Mouse (Mus musculus): Measurements from ENCODE around the gene Yjefn3. TPM values are rescaled to one million over a fixed set of nuclear protein-coding genes. Genes with fewer than 3 reads are reported as not detected.

Gene Yjefn3
- polyA plus RNA-seq, 1 experiment from 2014 or later = 12.8 TPM

GRCm38 (mm10) chr8:69903063-69903542 is 591 bp upstream of the Yjefn3 start:
- Histone ChIP-seq H3K27ac (peak overlapping the region; percentile 93), H3K4me1 (replicated peaks) (peaks cover 48% of the 10 kb centered on the region), H3K9ac (peak overlapping the region; percentile 81), H3K4me3 (peak overlapping the region; percentile 68), H3K27me3 (no peaks in the 10 kb centered on the region), H3K36me3 (peaks cover 13% of the 10 kb centered on the region), H3K4me2 (peak overlapping the region; percentile 98), H3K9me3 (no peaks in the 10 kb centered on the region)
- peak; percentile 90 for ATAC-seq (ENCODE audit: low FRiP score)
- 0% methylated on average over 43 of the region's 45 CpGs for WGBS

DNA sequence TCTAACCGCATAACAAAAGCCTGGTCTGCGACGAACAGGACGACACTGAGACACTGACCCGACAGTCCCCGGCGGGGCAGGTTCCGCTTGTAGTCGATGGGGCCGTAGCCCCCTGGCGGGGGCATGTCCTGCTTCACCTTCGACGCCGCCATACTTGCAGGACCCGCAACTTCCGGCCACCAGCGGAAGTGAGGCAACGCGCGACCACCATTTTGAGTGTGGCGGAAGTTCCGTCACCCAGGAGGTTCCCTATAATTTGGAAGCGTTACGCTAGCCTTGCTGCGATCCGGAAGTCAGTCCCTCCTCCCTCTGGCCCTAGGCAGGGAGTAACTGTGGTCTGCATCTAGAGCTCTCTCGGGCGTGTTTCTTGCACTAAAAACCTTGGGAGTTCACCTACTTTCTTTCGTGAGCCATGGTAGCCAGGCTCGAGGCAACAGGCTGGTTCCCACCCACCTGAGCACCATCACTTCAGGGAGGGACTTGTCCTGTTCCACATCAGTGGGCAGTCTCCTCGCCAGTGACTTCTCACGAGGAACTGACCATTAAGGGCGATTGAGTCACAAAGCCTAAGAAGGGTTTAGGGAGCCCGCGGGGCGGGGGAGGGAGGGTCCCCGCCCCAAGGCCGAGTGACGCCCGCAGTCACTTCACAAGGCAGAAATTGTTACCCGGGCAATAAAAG is 889 bp downstream of the Yjefn3 start:
- Histone ChIP-seq H3K9me3 (no peaks in the 10 kb centered on the region), H3K36me3 (peaks cover 13% of the 10 kb centered on the region; the same call in 1 of the 2 replicates), H3K27ac (peak overlapping the region; percentile 93), H3K9ac (peak overlapping the region; percentile 81), H3K4me1 (replicated peaks) (peaks cover 62% of the 10 kb centered on the region), H3K4me2 (peak overlapping the region; percentile 98), H3K4me3 (peak overlapping the region; percentile 68), H3K27me3 (no peaks in the 10 kb centered on the region)
- ATAC-seq (ENCODE audit: low FRiP score) = peak; percentile 63
- WGBS = under 1% methylated on average over 41 of the region's 41 CpGs

DNA sequence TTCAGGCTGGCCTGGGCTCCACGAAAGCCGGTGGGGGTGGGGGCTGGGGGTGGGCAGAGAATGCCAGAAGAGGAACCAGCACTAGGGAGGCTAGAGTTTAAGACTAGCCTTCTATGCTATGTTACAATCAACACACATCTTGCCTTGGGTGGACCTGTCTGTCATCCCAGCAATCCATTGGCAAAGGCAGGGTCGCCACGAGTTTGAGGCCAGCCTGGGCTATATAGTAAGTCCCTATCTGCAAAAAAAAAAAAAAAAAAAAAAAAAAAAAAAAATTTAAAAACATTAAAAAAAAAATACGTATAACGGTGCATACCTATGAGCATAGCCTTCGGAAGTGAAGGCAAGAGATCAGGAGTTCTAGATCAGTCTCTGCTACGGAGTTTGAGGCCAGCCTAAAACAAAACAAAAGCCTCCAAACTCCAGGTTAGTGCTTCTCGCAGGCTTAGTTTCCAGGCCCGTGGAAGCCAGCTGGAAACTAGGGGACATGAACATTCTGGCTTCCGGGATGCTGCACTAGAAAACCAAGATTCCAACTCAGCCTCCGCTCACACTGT is 1.5 kb downstream of the Yjefn3 start:
- Histone ChIP-seq H3K27me3 (no peaks in the 10 kb centered on the region), H3K4me3 (peak overlapping the region; percentile 68), H3K4me2 (peak overlapping the region; percentile 98), H3K27ac (peak overlapping the region; percentile 93), H3K4me1 (replicated peaks) (peaks cover 69% of the 10 kb centered on the region), H3K9ac (peak overlapping the region; percentile 80), H3K9me3 (no peaks in the 10 kb centered on the region), H3K36me3 (peaks cover 16% of the 10 kb centered on the region; the same call in 1 of the 2 replicates)
- 18% methylated on average over 12 of the region's 12 CpGs for WGBS
- no peak for ATAC-seq (ENCODE audit: low FRiP score)

DNA sequence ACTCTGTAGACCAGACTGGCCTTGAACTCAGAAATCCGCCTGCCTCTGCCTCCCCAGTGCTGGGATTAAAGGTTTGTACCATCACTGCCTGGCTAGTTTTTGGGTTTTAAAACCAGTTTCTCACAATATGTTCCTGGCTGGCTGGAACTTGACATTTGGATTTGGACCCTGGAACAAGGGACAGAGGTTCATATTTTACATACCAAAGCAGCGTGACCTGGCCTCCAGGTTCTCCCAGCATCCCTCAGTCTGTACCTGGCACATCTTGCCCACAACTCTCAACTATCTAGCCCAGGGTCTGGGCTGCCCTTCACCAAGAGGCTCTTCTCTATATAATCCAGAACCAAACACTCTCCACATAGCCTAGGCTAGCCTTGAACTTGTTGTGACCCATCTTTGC is 2.6 kb downstream of the Yjefn3 start:
- peaks cover 80% of the 10 kb centered on the region for H3K4me1 ChIP-seq (replicated peaks)
- no peak overlapping the region for H3K4me3 ChIP-seq
- no peak for ATAC-seq (ENCODE audit: low FRiP score)
- H3K36me3 ChIP-seq = peaks cover 16% of the 10 kb centered on the region; the same call in 1 of the 2 replicates
- H3K27ac ChIP-seq = no peak overlapping the region
- WGBS = 94% methylated on average over 2 of the region's 2 CpGs
- H3K9me3 ChIP-seq = no peaks in the 10 kb centered on the region
- peak overlapping the region; percentile 98; the same call in 1 of the 2 replicates for H3K4me2 ChIP-seq
- peak overlapping the region; percentile 80; the same call in 1 of the 2 replicates for H3K9ac ChIP-seq
- H3K27me3 ChIP-seq = no peaks in the 10 kb centered on the region

DNA sequence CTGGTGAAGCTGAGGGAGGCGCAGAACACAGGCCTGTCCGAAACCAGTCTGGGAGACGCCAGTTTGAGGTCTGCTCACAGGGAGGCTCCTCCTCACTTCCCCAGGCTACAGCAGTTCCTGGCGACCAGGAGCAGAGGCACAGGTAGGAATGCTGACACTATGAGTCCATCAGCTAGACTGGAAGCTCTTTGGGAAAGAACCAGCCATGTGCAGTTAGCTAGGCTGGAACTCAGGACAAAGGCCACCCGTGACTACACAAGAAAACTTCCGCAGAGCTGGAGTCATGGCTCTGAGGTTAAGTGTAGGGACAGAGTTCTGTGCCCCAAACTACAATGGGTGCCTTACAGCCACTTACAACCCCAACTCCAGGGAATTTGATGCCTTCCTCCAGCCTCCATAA is 4.7 kb downstream of the Yjefn3 start:
- H3K4me2 ChIP-seq = no peak overlapping the region
- no peak overlapping the region for H3K9ac ChIP-seq
- peaks cover 31% of the 10 kb centered on the region for H3K36me3 ChIP-seq
- WGBS = 90% methylated on average over 6 of the region's 6 CpGs
- no peak overlapping the region for H3K27ac ChIP-seq
- no peaks in the 10 kb centered on the region for H3K9me3 ChIP-seq
- no peak for ATAC-seq (ENCODE audit: low FRiP score)
- H3K4me3 ChIP-seq = no peak overlapping the region
- no peaks in the 10 kb centered on the region for H3K27me3 ChIP-seq
- peaks cover 89% of the 10 kb centered on the region for H3K4me1 ChIP-seq (replicated peaks)

GRCm38 (mm10) chr8:69895772-69896451 is 6.6 kb downstream of the Yjefn3 start:
- Histone ChIP-seq H3K4me3 (no peak overlapping the region), H3K27ac (no peak overlapping the region), H3K4me1 (replicated peaks) (peaks cover 86% of the 10 kb centered on the region), H3K9ac (peak overlapping the region; percentile 14), H3K36me3 (peaks cover 38% of the 10 kb centered on the region), H3K27me3 (peaks cover 5% of the 10 kb centered on the region; the same call in 1 of the 2 replicates), H3K4me2 (no peak overlapping the region), H3K9me3 (no peaks in the 10 kb centered on the region)
- 73% methylated on average over 4 of the region's 4 CpGs for WGBS
- no peak for ATAC-seq (ENCODE audit: low FRiP score)

DNA sequence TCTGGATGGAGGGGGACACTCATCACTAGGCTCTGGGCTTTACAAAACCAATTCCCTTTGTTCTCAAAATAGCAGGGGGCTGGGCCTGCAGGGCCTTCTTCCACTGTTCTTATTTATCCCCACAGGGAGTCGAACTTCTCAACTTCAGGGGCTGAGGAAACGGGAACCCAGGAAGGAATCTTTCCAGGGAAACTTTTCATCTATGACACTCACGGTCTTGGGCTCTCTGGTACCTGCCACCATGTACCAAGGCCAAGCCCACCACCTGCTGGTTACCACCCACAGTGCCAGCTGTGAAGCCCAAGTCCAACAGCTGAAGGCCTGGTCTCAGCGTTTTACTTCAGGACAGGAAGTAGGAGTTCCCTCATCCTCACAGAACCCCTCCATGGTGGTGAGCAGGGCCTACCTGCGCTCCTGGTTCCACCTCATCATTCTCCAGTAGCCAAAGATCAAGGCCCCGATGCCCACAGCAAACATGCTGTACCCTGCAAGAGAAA is 7.6 kb downstream of the Yjefn3 start:
- Histone ChIP-seq H3K4me1 (replicated peaks) (peaks cover 78% of the 10 kb centered on the region), H3K36me3 (peaks cover 38% of the 10 kb centered on the region), H3K9me3 (no peaks in the 10 kb centered on the region), H3K27ac (no peak overlapping the region), H3K27me3 (peaks cover 16% of the 10 kb centered on the region), H3K9ac (peak overlapping the region; percentile 9; the same call in 1 of the 2 replicates), H3K4me2 (no peak overlapping the region), H3K4me3 (no peak overlapping the region)
- no peak for ATAC-seq (ENCODE audit: low FRiP score)
- WGBS = 45% methylated on average over 6 of the region's 6 CpGs

DNA sequence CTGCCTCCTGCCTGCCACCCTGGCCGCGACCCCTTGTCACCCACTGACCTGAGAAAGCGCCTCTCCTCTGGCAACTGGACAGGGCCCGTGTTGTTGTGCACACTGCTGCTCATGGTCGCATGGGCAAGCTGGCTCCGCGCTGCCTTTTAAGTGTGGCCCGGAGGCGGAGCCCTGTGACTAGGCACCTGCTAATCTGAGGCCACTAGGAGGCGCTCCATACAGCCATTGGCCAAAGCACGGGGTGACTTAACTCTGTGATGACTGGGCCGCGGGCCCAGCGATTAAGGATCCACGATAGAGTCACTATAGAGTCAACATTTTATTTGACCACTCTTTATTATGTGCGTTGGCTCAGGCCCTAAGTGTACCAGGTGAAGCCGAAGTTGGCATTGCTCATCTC is 8.6 kb downstream of the Yjefn3 start:
- Histone ChIP-seq H3K27me3 (peaks cover 26% of the 10 kb centered on the region), H3K9me3 (no peaks in the 10 kb centered on the region), H3K36me3 (peaks cover 38% of the 10 kb centered on the region), H3K4me1 (replicated peaks) (peaks cover 74% of the 10 kb centered on the region), H3K27ac (no peak overlapping the region), H3K4me3 (no peak overlapping the region), H3K4me2 (no peak overlapping the region), H3K9ac (no peak overlapping the region)
- ATAC-seq (ENCODE audit: low FRiP score) = no peak
- WGBS = 33% methylated on average over 17 of the region's 17 CpGs

- Histone ChIP-seq H3K27me3 (peaks cover 56% of the 10 kb centered on the region), H3K4me2 (peak overlapping the region; percentile 6; the same call in 1 of the 2 replicates), H3K4me1 (replicated peaks) (peaks cover 69% of the 10 kb centered on the region), H3K36me3 (peaks cover 22% of the 10 kb centered on the region), H3K4me3 (peak overlapping the region; percentile 3; the same call in 1 of the 2 replicates), H3K9me3 (no peaks in the 10 kb centered on the region), H3K27ac (no peak overlapping the region), H3K9ac (peak overlapping the region; percentile 55)
- no peak for ATAC-seq (ENCODE audit: low FRiP score)
- 42% methylated on average over 19 of the region's 19 CpGs for WGBS
These were observed 11.7 kb downstream of the Yjefn3 start for GRCm38 (mm10) chr8:69890813-69891241.

GRCm38 (mm10) chr8:69888902-69889301 is 13.6 kb downstream of the Yjefn3 start:
- peak overlapping the region; percentile 48 for H3K4me2 ChIP-seq
- peak overlapping the region; percentile 27 for H3K4me3 ChIP-seq
- H3K27ac ChIP-seq = no peak overlapping the region
- H3K36me3 ChIP-seq = peaks cover 17% of the 10 kb centered on the region
- H3K27me3 ChIP-seq = peaks cover 75% of the 10 kb centered on the region
- WGBS = 3% methylated on average over 32 of the region's 32 CpGs
- H3K9me3 ChIP-seq = no peaks in the 10 kb centered on the region
- peaks cover 52% of the 10 kb centered on the region for H3K4me1 ChIP-seq (replicated peaks)
- ATAC-seq (ENCODE audit: low FRiP score) = no peak
- peak overlapping the region; percentile 46; the same call in 1 of the 2 replicates for H3K9ac ChIP-seq

DNA sequence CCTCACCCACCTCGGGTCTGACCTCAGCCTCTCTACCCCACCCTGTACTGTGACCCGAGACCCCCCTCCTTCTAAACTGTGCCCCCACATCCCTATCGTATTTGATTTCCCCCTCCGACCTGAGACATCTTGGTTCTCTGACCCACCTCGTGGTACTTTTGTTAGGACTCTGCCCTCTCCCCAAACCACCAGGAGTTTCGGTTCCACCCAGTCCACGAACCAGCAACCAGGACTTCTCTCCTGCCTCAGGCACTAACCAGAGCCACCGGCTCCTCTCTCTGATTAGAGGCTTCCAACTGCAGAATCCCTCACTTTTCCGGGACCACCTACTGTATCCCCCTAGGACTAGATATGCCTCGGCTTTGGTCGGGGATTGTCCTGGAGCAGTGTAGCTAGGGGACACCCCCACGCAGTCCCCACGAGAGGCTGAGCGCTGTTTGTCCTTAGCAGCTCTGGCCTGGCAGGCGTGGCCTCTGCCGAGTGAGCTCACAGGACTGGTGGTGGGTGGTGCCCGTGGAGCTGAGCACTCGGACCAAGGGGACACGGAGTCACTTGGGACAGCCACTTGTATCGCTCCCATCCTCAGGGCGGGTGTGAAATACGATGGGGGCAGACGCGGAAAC is 14.2 kb downstream of the Yjefn3 start:
- H3K4me1 ChIP-seq (replicated peaks) = peaks cover 47% of the 10 kb centered on the region
- no peak for ATAC-seq (ENCODE audit: low FRiP score)
- H3K27me3 ChIP-seq = peaks cover 81% of the 10 kb centered on the region
- no peaks in the 10 kb centered on the region for H3K9me3 ChIP-seq
- peaks cover 11% of the 10 kb centered on the region for H3K36me3 ChIP-seq
- peak overlapping the region; percentile 48 for H3K4me2 ChIP-seq
- H3K27ac ChIP-seq = no peak overlapping the region
- WGBS = 6% methylated on average over 24 of the region's 24 CpGs
- peak overlapping the region; percentile 27 for H3K4me3 ChIP-seq
- peak overlapping the region; percentile 59 for H3K9ac ChIP-seq
